Mouse (Mus musculus) C2C12 (cell line): ENCODE measurements around the gene Dop1a. TPM values are rescaled to one million over a fixed set of nuclear protein-coding genes. Genes with fewer than 3 reads are reported as not detected.
A peak's percentile ranks its signal among the peaks of the same experiment; 100 is the strongest.

Experiments
- H3K27me3 ChIP-seq: one replicate; pipeline ENCODE4 v1.6.1; 2011; ENCODE audit not compliant: control insufficient read depth, insufficient read depth, insufficient read length
- H3K36me3 ChIP-seq: one replicate; pipeline ENCODE4 v1.6.1; 2011; ENCODE audit not compliant: control insufficient read depth, insufficient read depth
- H3K4me3 ChIP-seq: one replicate; pipeline ENCODE4 v1.5.1; 2011; ENCODE audit warnings: mild to moderate bottlenecking, control low read depth; ENCODE audit not compliant: poor library complexity, insufficient read depth, severe bottlenecking
- H3K79me2 ChIP-seq: one replicate; pipeline ENCODE4 v1.6.1; 2011; ENCODE audit not compliant: control insufficient read depth, insufficient read depth
- H3K79me3 ChIP-seq: one replicate; pipeline ENCODE4 v1.6.1; 2011; ENCODE audit warnings: low read depth, control low read depth
- H3ac ChIP-seq: one replicate; pipeline ENCODE3; 2011; ENCODE audit warnings: low read depth; ENCODE audit not compliant: control insufficient read depth, insufficient read length
- CEBPB ChIP-seq: IDR thresholded peaks from one replicate; pipeline ENCODE4 v1.6.1; 2011; ENCODE audit warnings: low read depth, mild to moderate bottlenecking, control low read depth, moderate library complexity
- CTCF ChIP-seq: IDR thresholded peaks from one replicate; pipeline ENCODE4 v1.5.1; 2011; ENCODE audit not compliant: control insufficient read depth, insufficient read depth, insufficient read length
- FOSL1 ChIP-seq: IDR thresholded peaks from one replicate; pipeline ENCODE4 v1.8.0; 2011; ENCODE audit warnings: mild to moderate bottlenecking, low read length; ENCODE audit not compliant: poor library complexity, insufficient read depth, severe bottlenecking
- MAX ChIP-seq: IDR thresholded peaks from one replicate; pipeline ENCODE4 v1.6.1; 2011; ENCODE audit warnings: mild to moderate bottlenecking, control low read depth
- MYOD1 ChIP-seq: IDR thresholded peaks from one replicate; pipeline ENCODE4 v1.6.1; 2011; ENCODE audit warnings: low read depth; ENCODE audit not compliant: control insufficient read depth, insufficient read length
- MYOG ChIP-seq: IDR thresholded peaks from one replicate; pipeline ENCODE4 v1.6.1; 2011; ENCODE audit not compliant: control insufficient read depth, insufficient read length; ENCODE audit errors: extremely low read depth
- USF1 ChIP-seq: IDR thresholded peaks from one replicate; pipeline ENCODE4 v1.6.1; 2011; ENCODE audit warnings: low read depth, mild to moderate bottlenecking, control low read depth, moderate library complexity
- polyA plus RNA-seq: library from polyadenylated mRNA; unstranded; fragments of >200 nt; fragmentation: generic; extraction: Trizol; gene quantifications from one replicate; pipeline ENCODE4 v1.2.1, GENCODE M21; 2012; ENCODE audit warnings: missing spikeins

Dop1a gene
- polyA plus RNA-seq, 1 experiment: 3.0 TPM

DNA sequence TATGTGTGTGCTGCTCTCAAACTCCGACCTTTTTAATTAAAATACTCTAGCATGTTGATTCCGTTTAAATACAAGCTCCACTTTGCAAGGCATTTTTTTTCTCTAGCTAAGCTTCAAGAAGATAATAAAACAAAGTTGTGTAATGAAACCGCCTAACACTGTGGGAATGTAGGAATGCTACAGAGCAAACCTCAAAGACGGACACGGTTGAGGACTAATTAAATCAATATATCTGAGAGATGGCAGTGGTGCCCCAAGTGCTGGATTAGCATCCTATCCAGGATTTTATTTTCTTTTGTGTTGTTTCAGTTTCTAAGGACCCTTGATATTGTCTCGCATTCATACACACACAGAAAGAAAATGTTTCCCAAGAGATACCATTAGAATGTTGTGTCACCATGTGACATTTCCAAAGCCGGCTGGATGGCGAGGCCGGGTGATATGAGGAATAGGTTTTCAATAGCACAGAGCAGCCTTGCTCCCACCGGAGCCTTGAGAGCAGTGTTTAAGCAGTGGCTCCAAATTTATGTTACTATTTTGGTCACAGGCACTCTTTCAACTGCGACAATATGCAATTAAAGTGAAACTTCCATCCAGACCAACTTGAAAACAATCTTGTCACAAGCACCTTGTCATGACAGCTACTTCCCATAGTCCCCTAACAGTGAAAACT lies 28.5 kb upstream of the Dop1a start:
- Histone ChIP-seq H3K79me3 (no peaks in the 10 kb centered on the region), H3K36me3 (no peaks in the 10 kb centered on the region), H3K79me2 (no peaks in the 10 kb centered on the region), H3K4me3 (no peak overlapping the region), H3ac (no peak overlapping the region), H3K27me3 (no peaks in the 10 kb centered on the region)
- TF ChIP-seq CTCF (no peak), MYOD1 (no peak), FOSL1 (no peak), MYOG (no peak), CEBPB (no peak), USF1 (no peak), MAX (no peak)

DNA sequence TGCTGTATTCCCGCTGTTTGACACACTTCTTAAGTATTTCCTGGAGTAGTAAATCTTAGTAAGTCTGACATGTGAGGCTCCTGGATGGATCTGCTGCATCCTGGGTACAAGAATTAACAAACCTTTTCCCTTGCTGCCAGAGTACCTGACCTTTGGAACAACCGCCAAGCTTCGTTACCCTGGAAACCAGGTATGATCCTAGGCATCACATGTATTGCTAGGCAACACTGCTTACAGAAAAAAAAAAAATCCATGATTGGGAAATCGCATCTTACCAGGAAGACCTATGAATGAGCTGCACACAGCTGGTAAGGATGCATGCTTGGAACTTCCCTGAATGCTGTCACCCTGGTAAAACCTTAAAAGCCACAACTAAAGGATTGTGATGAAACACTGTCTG lies 24.7 kb upstream of the Dop1a start:
- no peak overlapping the region for H3K4me3 ChIP-seq
- H3K36me3 ChIP-seq: no peaks in the 10 kb centered on the region
- no peaks in the 10 kb centered on the region for H3K79me2 ChIP-seq
- no peak overlapping the region for H3ac ChIP-seq
- no peaks in the 10 kb centered on the region for H3K79me3 ChIP-seq
- TF ChIP-seq CTCF (no peak), MYOD1 (no peak), MYOG (no peak), FOSL1 (no peak), CEBPB (no peak), USF1 (no peak), MAX (no peak)
- H3K27me3 ChIP-seq: no peaks in the 10 kb centered on the region

DNA sequence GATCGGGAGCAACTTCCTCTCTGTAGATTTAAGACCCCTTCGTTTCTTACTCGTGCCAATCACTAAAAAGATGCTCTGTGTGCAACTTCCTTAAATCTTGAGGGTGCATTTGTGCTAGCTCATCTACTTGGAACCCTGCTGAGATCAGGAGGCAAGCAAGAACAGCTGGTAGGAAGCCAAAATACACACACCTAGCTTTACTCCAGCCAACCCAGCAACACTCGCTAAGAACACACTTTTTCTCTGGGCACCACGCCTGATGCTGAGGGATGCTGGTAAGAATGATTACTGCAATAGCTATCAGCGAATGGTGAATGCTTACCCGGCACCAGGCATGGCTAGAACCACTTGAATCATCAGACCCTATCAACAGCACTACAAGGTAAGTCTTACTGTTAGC lies 20.1 kb upstream of the Dop1a start:
- Histone ChIP-seq H3K79me3 (no peaks in the 10 kb centered on the region), H3K4me3 (no peak overlapping the region), H3K36me3 (no peaks in the 10 kb centered on the region), H3ac (no peak overlapping the region), H3K27me3 (no peaks in the 10 kb centered on the region), H3K79me2 (no peaks in the 10 kb centered on the region)
- TF ChIP-seq MYOD1 (no peak), MYOG (no peak), MAX (no peak), CTCF (no peak), CEBPB (no peak), USF1 (no peak), FOSL1 (no peak)

DNA sequence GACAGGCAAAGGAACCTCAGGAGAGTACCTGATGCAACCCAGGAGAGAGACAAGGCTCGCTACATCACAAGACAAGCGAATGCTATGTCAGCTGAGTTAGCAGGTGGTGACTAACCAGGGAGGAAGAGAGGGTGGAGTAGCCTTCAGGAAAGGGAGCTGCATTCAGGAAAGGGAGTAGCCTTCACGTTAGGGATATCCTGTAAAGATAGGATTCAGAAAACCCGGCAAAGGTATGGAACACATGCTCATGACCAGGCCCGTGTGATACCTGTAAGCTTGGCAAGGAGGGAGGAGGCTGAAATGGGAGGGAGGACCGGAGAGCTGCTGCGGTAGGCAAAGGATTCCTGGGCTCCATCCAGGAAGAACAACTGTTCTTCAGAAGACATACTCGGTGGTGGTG lies 19.5 kb upstream of the Dop1a start:
- Histone ChIP-seq H3K36me3 (no peaks in the 10 kb centered on the region), H3K79me2 (no peaks in the 10 kb centered on the region), H3K79me3 (no peaks in the 10 kb centered on the region), H3K4me3 (no peak overlapping the region), H3K27me3 (no peaks in the 10 kb centered on the region), H3ac (no peak overlapping the region)
- TF ChIP-seq MYOD1 (no peak), MAX (no peak), CTCF (no peak), USF1 (no peak), FOSL1 (no peak), CEBPB (no peak), MYOG (no peak)

DNA sequence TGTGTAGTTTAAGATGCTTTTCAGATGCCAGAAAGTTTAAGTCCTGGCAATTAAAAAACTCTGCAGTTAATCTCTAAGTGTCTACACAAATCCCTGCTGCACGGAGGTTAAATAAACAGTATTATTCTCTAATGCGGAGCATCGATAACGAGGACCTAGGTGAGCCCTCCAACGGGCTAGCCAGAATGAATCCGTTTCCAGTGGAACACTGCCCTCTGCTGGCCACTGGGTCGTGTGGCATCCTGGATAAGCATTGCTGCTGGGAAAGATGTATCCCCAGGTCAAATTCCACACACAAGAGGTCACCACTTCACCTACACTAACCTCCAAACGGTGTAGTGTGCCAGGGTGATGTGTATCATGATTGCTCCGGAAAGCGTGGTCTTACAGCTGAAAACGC lies 17.4 kb upstream of the Dop1a start:
- no peaks in the 10 kb centered on the region for H3K36me3 ChIP-seq
- no peak overlapping the region for H3ac ChIP-seq
- no peaks in the 10 kb centered on the region for H3K79me3 ChIP-seq
- TF ChIP-seq CTCF: peak; percentile 73
- TF ChIP-seq MYOD1: no peak
- H3K27me3 ChIP-seq: no peaks in the 10 kb centered on the region
- no peaks in the 10 kb centered on the region for H3K79me2 ChIP-seq
- no peak overlapping the region for H3K4me3 ChIP-seq

DNA sequence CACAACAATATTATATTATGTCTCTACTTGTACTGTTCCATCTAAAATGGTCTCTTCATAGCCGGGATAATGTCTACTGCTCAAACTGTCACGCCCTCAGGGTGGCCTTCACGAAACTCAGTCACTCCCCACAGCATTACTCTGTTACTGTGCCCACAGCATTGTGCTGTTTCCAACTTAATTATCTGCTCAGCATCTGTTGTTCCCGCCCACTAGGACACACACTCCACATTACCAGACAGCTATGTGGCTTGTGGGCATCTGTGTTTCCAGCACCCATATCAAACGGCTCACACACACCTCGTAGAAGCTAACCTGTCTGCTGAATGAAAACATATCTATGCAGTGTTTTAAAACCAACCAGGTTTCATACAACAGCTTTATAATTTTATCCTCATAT lies 15.9 kb upstream of the Dop1a start:
- no peaks in the 10 kb centered on the region for H3K79me3 ChIP-seq
- no peak overlapping the region for H3ac ChIP-seq
- no peaks in the 10 kb centered on the region for H3K79me2 ChIP-seq
- H3K36me3 ChIP-seq: no peaks in the 10 kb centered on the region
- peak; percentile 51 for TF ChIP-seq MYOD1
- TF ChIP-seq USF1: no peak
- H3K4me3 ChIP-seq: peak overlapping the region; percentile 18
- H3K27me3 ChIP-seq: no peaks in the 10 kb centered on the region
